Mouse (Mus musculus) brain, embryonic 14.5 days (tissue): ENCODE measurements around the gene Fuz. TPM values are rescaled to one million over a fixed set of nuclear protein-coding genes. Genes with fewer than 3 reads are reported as not detected.
A peak's percentile ranks its signal among the peaks of the same experiment; 100 is the strongest.

ENCODE experiments used
- DNase-seq: peaks from one replicate; pipeline ENCODE4 v3.0.0-alpha.2; 2011; ENCODE audit warnings: low read depth
- CTCF ChIP-seq: fragments of 200-500 bp; IDR thresholded peaks from 2 replicates; pipeline ENCODE4 v1.5.1; 2012; ENCODE audit warnings: inconsistent platforms, mild to moderate bottlenecking, moderate library complexity, borderline replicate concordance; ENCODE audit not compliant: insufficient read depth, insufficient read length; ENCODE audit errors: extremely low read depth
- POLR2A ChIP-seq: fragments of 200-500 bp; IDR thresholded peaks from 2 replicates; pipeline ENCODE4 v1.6.1; 2012; ENCODE audit warnings: mild to moderate bottlenecking, inconsistent platforms, borderline replicate concordance; ENCODE audit not compliant: poor library complexity, insufficient read depth, insufficient read length, severe bottlenecking; ENCODE audit errors: extremely low read depth
- polyA plus RNA-seq: library from polyadenylated mRNA; depleted of rRNA; stranded (reverse); fragments of >200 nt; gene quantifications from 2 replicates; pipeline ENCODE4 v1.2.3, GENCODE M21; 2012

Fuz gene
- polyA plus RNA-seq, 1 experiment = 29.7 TPM

DNA sequence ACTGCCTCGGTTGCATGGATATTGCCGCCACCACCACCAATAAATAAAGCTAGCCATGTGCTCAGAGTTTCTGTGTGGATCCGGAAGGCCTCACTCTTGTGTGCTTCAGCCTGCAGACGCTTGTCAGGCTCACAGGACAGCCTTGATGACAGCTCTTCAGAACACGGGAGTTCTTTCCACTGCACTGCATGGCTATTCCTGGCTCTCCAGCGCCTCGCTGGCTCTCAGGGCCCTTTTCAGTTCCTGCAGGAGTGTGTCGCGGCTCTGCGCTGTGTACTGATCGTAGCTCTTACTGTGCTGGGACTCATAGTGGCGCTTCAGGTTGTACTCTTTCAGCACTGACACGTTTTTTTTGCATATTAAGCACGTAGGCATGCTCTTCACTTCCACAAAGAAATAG, 18.0 kb upstream of the Fuz start:
- TF ChIP-seq POLR2A (no peak), CTCF (no peak)
- DNase-seq = no peak

DNA sequence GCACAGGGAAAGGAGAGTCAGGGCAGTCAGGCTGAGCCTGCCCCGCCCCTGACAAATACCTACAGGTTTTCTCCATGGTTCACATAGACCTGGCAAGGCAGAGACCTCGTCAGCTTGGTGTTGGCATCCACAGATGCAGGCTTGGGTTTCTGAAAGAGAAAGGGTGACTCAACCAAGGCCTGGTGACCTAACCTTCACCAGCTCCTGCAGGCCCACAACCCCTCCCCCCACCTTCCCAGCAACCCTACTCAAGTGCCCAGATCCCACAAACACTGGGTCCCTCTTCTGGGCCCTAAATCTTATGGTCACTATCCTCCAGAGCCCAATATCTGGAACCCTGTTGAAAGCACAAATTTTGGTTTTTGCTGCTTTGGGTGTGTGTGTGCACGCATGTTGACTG, 12.8 kb upstream of the Fuz start:
- no peak for TF ChIP-seq CTCF
- TF ChIP-seq POLR2A = no peak
- DNase-seq = no peak

DNA sequence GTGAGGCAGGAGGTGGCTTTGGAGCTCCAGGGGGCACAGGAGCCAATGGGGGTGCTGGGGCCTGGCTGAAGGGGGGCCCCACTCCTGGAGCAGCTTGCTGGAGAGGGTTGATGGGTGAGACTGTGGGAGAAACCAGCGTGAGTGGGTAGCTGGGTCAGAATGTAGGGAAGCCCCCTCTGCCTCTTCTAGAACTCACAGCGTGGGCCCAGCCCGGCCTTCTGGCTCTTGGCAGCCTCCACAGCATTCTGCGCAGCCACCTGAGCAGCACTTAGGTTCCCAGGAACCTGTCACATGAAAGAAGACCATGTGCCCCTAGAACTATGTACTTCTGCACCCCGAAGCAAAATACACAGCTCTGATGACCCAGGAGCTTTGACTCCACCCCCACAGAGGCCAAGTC, 11.2 kb upstream of the Fuz start:
- no peak for TF ChIP-seq POLR2A
- TF ChIP-seq CTCF = no peak

DNA sequence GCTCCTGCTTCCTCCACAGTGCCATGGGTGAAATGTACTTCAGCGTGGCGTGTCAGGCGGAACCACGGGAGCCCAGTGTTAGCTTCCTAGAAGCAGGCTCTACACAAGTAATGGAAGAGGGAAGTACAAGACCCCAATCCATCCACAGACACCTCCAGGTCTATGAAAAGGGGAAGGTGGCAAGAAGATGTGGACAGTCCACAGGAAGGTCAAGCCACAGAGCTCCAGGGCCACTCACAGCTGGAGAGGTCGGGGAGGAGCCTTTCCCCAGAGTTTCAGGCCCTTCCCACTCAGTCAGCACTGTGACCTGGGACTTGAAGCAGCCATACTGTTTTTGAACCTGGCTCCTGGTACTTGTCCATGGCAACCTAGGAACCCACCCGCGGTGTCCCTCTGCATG, 8.9 kb upstream of the Fuz start:
- DNase-seq = no peak
- no peak for TF ChIP-seq POLR2A
- TF ChIP-seq CTCF = no peak

More for the DNA sequence above, 11.2 kb upstream of the Fuz start:
- DNase-seq = no peak

DNA sequence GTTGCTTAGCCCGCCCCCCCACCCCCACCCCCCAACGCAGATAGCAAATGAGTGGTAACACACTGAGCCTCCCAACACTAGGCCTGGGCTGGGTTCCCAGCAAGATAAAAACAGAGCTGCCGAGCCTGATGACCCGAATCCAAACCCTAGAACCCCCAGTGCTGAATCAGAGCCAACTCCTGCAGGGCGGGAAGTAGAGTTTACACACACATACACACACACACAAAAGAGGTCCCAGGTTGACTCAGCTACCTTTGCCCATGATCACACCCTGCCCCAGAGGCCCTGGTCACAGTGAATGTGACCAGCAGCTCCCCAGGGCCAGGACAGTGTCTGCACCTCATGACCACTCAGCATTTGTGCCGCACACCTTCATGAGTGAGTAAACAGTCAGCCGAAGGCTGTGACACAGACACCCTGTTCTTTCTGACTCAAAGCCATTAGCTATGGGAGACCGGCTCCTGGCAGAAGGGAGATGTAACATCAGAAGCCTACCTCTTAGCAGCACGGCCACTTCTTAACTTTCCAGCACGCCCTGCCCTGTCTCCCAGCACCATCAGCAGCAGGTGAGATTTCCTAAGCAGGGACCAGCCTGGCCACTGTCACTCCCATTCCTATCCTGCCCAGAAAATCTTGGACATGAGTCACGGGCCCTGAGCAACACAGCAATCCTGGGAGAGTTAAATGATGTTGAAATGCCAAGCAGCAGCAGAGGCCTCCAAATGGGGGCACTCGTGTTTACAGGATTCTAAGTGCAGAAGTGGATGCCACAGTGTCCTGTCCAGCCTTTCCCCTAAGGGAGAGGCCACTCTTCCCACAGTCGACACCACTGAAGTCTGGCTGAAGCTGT, 7.4 kb upstream of the Fuz start:
- TF ChIP-seq CTCF (no peak), POLR2A (no peak)
- DNase-seq = no peak

DNA sequence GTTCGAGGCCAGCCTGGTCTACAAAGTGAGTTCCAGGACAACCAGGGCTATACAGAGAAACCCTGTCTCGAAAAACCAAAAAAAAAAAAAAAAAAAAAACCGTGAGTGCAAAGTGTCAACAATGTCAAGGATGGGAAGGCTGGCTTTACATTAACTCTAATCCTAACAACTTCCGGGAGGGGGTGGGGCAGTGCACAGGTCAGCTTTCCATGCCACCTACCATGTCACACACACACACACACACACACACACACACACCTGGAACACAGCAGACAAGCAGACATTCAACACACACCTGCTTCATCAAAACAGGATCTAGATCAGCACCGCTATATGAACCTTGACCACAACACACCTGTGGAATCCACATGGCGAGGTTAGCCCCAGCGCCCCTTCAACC, 5.7 kb upstream of the Fuz start:
- no peak for TF ChIP-seq CTCF
- TF ChIP-seq POLR2A = no peak

DNA sequence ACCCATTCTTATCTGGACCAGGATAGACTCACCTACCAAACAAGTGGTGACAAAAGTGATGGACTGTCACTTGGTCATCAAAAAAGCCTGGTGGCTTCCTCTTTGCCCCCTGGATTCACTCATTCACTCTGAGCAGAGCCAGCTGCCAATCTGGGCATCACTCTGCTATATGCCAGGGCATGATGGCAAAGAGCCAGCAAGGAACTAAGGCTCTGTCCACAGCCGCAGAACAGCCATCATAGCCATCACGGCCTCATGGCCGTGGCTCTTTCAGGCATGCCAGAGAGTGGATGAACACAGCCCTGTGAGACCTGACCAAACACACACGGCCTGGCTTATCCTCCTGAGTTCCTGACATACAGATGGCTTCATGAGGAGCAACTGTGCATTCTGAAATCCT, 5.1 kb upstream of the Fuz start:
- DNase-seq = peak; percentile 41
- no peak for TF ChIP-seq CTCF
- no peak for TF ChIP-seq POLR2A

More for the DNA sequence above, 5.7 kb upstream of the Fuz start:
- no peak for DNase-seq

DNA sequence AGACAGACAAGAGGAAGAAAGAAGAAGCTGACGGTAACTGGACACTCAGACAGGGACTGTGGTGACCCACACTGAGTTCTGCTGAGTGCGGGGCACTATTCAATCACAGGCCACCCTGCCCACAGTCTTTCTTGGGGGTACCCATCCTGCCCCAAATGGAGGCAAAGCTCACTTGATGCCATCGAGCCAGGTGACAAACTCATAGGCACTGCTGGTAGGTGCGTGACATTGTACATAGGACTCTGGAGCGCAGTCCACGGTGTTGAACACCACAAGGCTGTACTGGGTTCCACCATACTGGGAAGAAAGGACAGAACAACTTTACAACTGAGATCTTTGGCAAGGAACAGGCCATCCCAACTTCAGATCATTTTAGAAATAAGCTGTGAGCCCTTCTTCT, 4.3 kb upstream of the Fuz start:
- no peak for DNase-seq

DNA sequence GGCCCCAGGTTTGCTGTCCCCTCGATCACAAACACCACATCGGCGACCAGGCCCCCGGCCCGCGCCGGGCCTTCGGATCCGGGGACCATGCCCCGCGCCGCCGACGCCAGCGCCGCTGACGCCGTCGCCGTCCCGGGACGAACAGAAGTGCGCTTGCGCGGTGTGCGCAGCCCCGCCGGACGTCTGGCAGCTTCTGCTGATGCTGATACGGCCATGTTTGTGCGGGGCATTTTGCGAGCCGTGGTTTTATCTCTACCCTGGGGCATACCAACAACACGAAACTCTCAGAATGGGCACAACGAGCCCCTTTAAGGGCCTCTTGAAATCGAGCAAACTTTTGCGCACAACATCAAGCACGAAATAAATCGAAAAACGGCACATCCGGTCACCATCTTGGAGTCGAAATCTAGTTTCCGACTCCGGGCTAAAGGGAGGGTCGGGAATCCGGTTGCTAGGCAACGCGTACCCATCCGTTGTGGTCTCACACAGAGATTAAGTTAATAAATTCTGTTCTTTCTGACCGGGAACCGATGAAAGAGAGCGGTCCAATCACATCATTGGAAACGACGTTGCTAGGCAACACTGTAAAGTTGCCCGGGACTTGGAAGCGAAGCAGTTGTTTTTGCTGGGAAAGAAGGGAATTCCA, 3.5 kb upstream of the Fuz start, which contains the start of gene Med25:
TSS of gene Med25 (minus strand) at position 437 of the 646 bp plus-strand sequence.
- TF ChIP-seq CTCF = no peak
- TF ChIP-seq POLR2A = peak; percentile 98
- DNase-seq = peak; percentile 100

More for the DNA sequence above, 4.3 kb upstream of the Fuz start:
- TF ChIP-seq POLR2A (no peak), CTCF (no peak)

DNA sequence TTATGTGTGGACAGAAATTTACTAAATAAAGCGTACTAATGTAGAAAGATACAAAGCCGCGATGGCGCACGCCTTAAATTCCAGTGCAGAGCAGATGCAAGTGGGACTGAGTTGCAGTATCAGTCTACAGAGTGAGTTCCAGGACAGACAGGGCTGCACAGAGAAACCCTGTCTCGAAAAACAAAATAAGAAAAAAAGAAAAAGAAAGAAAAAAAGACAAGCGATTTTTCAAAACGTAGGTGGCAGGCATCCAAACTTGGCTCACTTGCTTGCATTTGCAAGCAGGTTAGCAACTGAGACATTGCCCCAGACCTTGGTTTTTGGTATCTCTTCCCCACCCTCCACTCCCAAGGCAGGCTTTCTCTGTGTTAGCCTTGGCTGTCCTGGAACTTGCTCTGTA, 2.7 kb upstream of the Fuz start:
- DNase-seq = peak; percentile 91
- no peak for TF ChIP-seq POLR2A
- TF ChIP-seq CTCF = no peak

DNA sequence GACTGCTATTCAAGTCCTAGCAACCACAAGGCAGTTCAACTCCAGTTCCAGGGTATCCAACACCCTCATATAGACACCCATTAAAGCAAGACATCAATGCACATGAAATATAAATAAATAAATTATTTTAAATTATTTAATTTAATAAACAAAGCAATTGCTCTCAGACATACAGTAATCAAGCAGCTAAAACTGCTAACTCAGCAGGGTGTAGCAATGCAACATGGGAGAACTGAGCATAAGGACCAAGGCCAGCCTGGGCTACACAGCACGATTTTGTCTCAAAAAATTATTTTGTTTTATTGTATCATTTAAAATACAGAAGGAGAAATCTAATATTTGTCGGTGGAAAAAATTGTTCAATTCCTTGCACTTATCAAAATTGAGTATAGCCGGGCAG, 1.7 kb upstream of the Fuz start:
- TF ChIP-seq CTCF (no peak), POLR2A (no peak)
- DNase-seq = no peak

DNA sequence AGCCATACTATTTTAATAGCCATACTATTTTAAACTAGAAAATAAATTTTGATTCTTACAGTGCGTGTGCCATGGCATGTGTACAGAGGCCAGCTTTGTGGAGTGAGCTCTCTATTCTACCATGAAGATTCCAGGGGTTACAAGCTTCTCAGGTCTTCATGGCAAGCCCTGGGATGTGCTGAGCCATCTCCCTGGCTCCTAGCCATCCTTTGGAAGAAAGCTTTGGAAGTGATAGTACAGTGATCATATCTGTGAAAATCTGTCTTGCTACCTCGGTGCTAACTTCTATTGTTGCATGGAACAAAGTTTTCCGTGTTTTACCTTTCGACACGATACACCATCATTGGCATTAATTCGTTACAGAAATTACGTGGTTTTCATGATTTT, 680 bp upstream of the Fuz start:
- DNase-seq = no peak
- no peak for TF ChIP-seq POLR2A
- no peak for TF ChIP-seq CTCF

DNA sequence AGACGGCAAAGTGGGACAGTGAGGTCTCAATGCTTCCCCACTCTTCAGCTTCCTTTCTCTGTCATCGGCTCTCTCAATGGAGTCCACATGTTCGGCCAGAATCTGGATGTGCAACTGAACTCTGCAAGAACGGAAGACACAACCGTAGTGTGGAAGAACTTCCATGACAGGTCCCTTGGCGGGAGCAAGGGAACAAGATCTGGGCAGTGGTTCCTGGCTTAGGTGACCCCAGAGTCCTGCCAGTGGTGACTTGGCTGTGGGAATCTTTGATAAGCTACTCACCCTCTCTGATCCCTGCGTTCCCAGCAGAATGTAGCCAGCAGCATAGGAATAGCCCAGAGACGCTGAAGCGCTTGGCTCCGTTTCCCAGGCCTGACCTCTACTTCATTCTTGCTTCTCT, 620 bp downstream of the Fuz start:
- no peak for TF ChIP-seq CTCF
- no peak for TF ChIP-seq POLR2A
- DNase-seq = no peak
